Mouse (Mus musculus) stomach, postnatal 0 days (tissue): ENCODE results near the gene AI854703.
"Not testable (repeated sequence)": the region's sequence is repeated elsewhere in the genome, so short reads cannot be mapped to it uniquely, and the experiment has no call there.

Source experiments
- CTCF ChIP-seq: IDR thresholded peaks from 2 replicates; pipeline ENCODE4 v1.5.1; 2016; ENCODE audit warnings: antibody characterized with exemption, low read depth, mild to moderate bottlenecking, moderate library complexity
- EP300 ChIP-seq: optimal IDR thresholded peaks from 2 replicates; pipeline ENCODE3; 2016; ENCODE audit warnings: antibody characterized with exemption

DNA sequence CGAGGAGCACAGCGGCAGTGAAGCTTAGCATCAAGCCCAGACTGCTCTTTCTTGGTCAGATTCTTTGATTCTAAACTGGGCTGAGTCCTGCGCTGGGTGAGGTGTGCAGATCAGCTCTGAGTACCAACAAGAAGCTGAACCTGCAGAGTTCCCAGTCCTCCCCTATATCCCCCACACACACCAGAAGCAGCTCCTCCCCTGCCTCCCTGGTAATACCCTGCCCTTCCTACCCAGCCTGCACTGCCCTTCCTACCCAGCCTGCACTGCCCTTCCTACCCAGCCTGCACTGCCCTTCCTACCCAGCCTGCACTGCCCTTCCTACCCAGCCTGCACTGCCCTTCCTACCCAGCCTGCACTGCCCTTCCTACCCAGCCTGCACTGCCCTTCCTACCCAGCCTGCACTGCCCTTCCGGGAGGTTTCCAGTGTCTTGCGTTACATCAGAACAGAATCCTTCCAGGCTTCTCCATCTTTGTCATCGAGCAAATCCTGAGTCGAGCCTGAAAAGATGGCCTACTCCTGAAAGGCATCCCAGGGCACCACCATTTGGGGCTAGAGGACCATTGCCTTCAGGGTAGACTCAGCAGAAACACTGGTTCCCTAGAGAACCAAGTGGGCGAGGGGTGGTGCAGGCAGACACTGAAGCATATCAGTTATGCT lies 4.2 kb upstream of the AI854703 start:
- TF ChIP-seq CTCF, EP300: not testable (repeated sequence)
